Mouse (Mus musculus) liver, embryonic 14.5 days (tissue): ENCODE results near the gene Akt2.

ENCODE experiments used
- CTCF ChIP-seq: IDR thresholded peaks from 2 replicates; pipeline ENCODE4 v1.5.1; 2016; ENCODE audit warnings: antibody characterized with exemption, low read depth, control low read depth
- EP300 ChIP-seq: IDR thresholded peaks from 2 replicates; pipeline ENCODE4 v1.6.1; 2016; ENCODE audit warnings: antibody characterized with exemption, low read depth

GRCm38 (mm10) chr7:27604661-27605348 lies 13.5 kb downstream of the Akt2 start:
- TF ChIP-seq CTCF = no peak
- TF ChIP-seq EP300 = no peak
